Mouse (Mus musculus): ENCODE results near the gene Nanos2. TPM values are rescaled to one million over a fixed set of nuclear protein-coding genes. Genes with fewer than 3 reads are reported as not detected.

Gene Nanos2
- polyA plus RNA-seq, 1 experiment from 2014 or later, result not detected

DNA sequence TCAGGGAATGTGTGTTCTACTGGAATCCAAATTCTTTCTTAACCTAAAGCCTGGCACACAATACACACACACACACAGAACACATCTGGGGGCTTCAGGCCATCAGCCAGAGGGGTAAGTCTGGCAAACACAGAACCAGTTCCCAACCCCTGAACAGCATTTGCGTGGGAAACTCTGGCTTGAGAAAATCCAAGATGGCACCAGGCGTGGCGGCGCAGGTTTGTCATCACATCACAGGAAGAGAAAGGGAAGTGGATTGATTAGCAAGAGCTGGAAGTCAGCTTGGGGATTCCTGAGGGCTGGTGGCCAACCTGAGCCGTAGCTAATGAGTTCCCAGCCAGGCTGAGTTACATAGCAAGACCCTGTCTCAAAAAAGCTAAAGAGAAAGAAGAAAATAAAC lies 21.9 kb upstream of the Nanos2 start:
- Histone ChIP-seq H3K9me3 (ENCODE audit: low read depth, low read length) (no peaks in the 10 kb centered on the region), H3K4me2 (no peak overlapping the region), H3K36me3 (ENCODE audit: insufficient read depth) (no peaks in the 10 kb centered on the region), H3K27me3 (ENCODE audit: insufficient read depth, low read length) (peaks cover 53% of the 10 kb centered on the region), H3K4me3 (ENCODE audit: low read depth, low read length) (no peak overlapping the region), H3K9ac (no peak overlapping the region), H3K4me1 (ENCODE audit: insufficient read depth) (no peaks in the 10 kb centered on the region), H3K27ac (ENCODE audit: low read depth) (no peak overlapping the region)
- TF ChIP-seq CTCF (IDR thresholded peaks at IDR 0.05; ENCODE audit: low read depth), result no peak
- no peak for ATAC-seq (ENCODE audit: insufficient read depth)
- WGBS, result 76% methylated on average over 5 of the region's 5 CpGs
- no peak for DNase-seq

DNA sequence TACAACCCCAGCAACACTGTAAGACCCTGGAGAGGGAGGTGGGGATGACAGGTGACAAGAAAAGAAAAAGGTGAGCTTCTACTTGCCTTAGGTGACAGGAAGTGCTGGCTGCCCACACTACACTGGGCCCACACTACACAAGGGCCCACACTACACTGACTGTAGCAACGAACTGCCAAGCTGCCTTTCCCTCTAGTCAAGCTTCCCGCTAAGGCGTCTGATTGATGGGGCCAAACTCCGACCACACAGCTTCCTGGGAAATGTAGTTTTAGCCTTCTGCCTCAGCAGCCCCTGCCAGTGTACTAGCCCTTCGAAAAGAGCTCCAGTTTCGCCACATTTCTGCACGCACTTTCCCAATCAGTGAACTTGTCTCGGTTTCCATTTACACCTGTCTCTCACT lies 19.6 kb upstream of the Nanos2 start:
- no peaks in the 10 kb centered on the region for H3K36me3 ChIP-seq (ENCODE audit: insufficient read depth)
- H3K27ac ChIP-seq (ENCODE audit: low read depth), result no peak overlapping the region
- 7% methylated on average over 8 of the region's 8 CpGs for WGBS
- H3K9ac ChIP-seq, result no peak overlapping the region
- H3K4me1 ChIP-seq (ENCODE audit: insufficient read depth), result no peaks in the 10 kb centered on the region
- no peak overlapping the region for H3K4me3 ChIP-seq (ENCODE audit: low read depth, low read length)
- no peaks in the 10 kb centered on the region for H3K9me3 ChIP-seq (ENCODE audit: low read depth, low read length)
- DNase-seq (no peak), ATAC-seq (ENCODE audit: insufficient read depth) (0 out of 2 replicates have a peak, but pooled peaks have one; percentile 35)
- H3K4me2 ChIP-seq, result no peak overlapping the region
- H3K27me3 ChIP-seq (ENCODE audit: insufficient read depth, low read length), result peaks cover 30% of the 10 kb centered on the region
- TF ChIP-seq CTCF (IDR thresholded peaks at IDR 0.05; ENCODE audit: low read depth), result no peak

DNA sequence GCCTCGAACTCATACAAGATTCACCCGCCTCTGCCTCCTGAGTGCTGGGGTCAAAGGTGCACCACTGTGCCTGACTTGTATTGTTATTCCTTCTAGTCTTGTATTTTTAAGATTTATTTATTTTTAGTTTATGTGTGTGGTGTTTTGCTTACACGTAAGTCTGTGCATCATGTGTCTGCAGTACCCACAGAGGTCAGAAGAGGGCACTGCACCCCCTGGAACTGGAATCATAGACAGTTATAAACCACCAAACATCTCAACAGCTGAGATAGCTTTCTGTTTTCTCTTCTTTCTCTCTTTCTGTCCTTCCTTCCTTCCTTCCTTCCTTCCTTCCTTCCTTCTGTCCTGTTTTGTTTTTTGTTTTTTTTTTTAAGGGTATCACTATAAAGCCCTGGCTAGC lies 16.2 kb upstream of the Nanos2 start:
- 0 out of 2 replicates have a peak, but pooled peaks have one; percentile 30 for TF ChIP-seq CTCF (IDR thresholded peaks at IDR 0.05; ENCODE audit: low read depth)
- Histone ChIP-seq H3K9me3 (ENCODE audit: low read depth, low read length) (no peaks in the 10 kb centered on the region), H3K4me2 (no peak overlapping the region), H3K4me1 (ENCODE audit: insufficient read depth) (no peaks in the 10 kb centered on the region), H3K27ac (ENCODE audit: low read depth) (no peak overlapping the region), H3K4me3 (ENCODE audit: low read depth, low read length) (no peak overlapping the region), H3K36me3 (ENCODE audit: insufficient read depth) (no peaks in the 10 kb centered on the region), H3K27me3 (ENCODE audit: insufficient read depth, low read length) (no peaks in the 10 kb centered on the region), H3K9ac (no peak overlapping the region)
- DNase-seq (no peak), ATAC-seq (ENCODE audit: insufficient read depth) (no peak)
- WGBS, result 83% methylated on average over 3 of the region's 3 CpGs

DNA sequence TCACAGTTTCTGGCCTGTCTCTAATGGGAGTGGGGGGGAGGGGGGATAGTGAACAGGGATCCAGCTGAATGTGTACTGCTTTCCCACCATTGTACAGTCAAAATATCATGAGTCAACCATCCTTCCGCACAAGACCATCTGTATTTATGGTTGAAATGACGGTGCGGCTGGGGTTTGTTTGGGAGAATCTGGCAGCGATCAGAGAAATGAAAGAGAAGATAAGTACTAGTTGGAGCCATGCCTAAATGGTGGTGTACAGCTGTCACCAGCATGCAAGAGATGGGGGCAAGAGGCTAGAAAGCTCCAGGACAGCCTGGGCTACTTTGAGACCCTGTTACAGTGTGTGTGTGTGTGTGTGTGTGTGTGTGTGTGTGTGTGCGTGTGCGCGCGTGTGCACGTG lies 8.8 kb upstream of the Nanos2 start:
- H3K4me1 ChIP-seq (ENCODE audit: insufficient read depth), result no peaks in the 10 kb centered on the region
- H3K36me3 ChIP-seq (ENCODE audit: insufficient read depth), result no peaks in the 10 kb centered on the region
- no peak overlapping the region for H3K9ac ChIP-seq
- ATAC-seq (ENCODE audit: insufficient read depth), result no peak
- no peak overlapping the region for H3K4me3 ChIP-seq (ENCODE audit: low read depth, low read length)
- 73% methylated on average over 9 of the region's 9 CpGs for WGBS
- H3K9me3 ChIP-seq (ENCODE audit: low read depth, low read length), result no peaks in the 10 kb centered on the region
- H3K27ac ChIP-seq (ENCODE audit: low read depth), result no peak overlapping the region
- no peak for TF ChIP-seq CTCF (IDR thresholded peaks at IDR 0.05; ENCODE audit: low read depth)
- DNase-seq, result peak; percentile 61
- no peak overlapping the region for H3K4me2 ChIP-seq
- H3K27me3 ChIP-seq (ENCODE audit: insufficient read depth, low read length), result no peaks in the 10 kb centered on the region

DNA sequence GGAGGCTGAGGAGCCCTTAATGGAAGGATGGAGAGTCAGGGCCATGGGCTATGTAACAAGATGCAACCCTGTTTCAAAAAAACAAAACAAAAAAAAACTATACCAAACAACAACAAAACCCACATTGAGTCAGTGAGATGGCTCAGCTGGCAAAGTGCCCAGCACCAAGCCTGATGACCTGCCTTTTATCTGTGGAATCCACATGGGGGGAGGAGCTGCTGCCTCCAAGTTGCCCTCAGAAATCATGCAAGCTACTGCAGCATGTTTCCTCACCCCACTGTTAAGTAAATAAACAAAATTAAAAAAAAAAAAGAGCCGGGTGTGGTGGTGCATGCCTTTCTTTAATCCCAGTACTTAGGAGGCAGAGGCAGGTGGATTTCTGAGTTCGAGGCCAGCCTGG lies 697 bp upstream of the Nanos2 start:
- Histone ChIP-seq H3K9ac (no peak overlapping the region), H3K4me2 (no peak overlapping the region), H3K27ac (ENCODE audit: low read depth) (no peak overlapping the region), H3K4me1 (ENCODE audit: insufficient read depth) (no peaks in the 10 kb centered on the region), H3K4me3 (ENCODE audit: low read depth, low read length) (no peak overlapping the region), H3K36me3 (ENCODE audit: insufficient read depth) (no peaks in the 10 kb centered on the region), H3K9me3 (ENCODE audit: low read depth, low read length) (no peaks in the 10 kb centered on the region), H3K27me3 (ENCODE audit: insufficient read depth, low read length) (peaks cover 3% of the 10 kb centered on the region)
- ATAC-seq (ENCODE audit: insufficient read depth) (no peak), DNase-seq (no peak)
- no peak for TF ChIP-seq CTCF (IDR thresholded peaks at IDR 0.05; ENCODE audit: low read depth)
- WGBS, result 62% methylated on average over 2 of the region's 2 CpGs

DNA sequence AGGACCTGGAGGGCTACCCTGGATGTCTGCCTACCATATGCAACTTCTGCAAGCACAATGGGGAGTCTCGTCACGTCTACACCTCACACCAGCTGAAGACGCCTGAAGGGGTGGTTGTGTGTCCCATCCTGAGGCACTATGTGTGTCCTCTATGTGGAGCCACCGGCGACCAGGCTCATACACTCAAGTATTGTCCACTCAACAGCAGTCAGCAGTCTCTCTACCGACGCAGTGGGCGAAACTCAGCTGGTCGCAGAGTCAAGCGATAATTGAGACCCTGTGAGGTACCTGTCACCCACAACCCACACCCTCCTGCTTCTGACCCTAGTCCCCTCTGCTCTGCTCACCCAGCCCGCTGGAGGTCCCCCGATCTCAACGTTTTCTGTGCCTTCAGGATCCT lies 547 bp downstream of the Nanos2 start:
- Histone ChIP-seq H3K27me3 (ENCODE audit: insufficient read depth, low read length) (peaks cover 16% of the 10 kb centered on the region), H3K4me3 (ENCODE audit: low read depth, low read length) (no peak overlapping the region), H3K4me2 (no peak overlapping the region), H3K36me3 (ENCODE audit: insufficient read depth) (no peaks in the 10 kb centered on the region), H3K4me1 (ENCODE audit: insufficient read depth) (no peaks in the 10 kb centered on the region), H3K27ac (ENCODE audit: low read depth) (no peak overlapping the region), H3K9ac (no peak overlapping the region), H3K9me3 (ENCODE audit: low read depth, low read length) (no peaks in the 10 kb centered on the region)
- TF ChIP-seq CTCF (IDR thresholded peaks at IDR 0.05; ENCODE audit: low read depth), result no peak
- ATAC-seq (ENCODE audit: insufficient read depth) (no peak), DNase-seq (no peak)
- 66% methylated on average over 13 of the region's 13 CpGs for WGBS

DNA sequence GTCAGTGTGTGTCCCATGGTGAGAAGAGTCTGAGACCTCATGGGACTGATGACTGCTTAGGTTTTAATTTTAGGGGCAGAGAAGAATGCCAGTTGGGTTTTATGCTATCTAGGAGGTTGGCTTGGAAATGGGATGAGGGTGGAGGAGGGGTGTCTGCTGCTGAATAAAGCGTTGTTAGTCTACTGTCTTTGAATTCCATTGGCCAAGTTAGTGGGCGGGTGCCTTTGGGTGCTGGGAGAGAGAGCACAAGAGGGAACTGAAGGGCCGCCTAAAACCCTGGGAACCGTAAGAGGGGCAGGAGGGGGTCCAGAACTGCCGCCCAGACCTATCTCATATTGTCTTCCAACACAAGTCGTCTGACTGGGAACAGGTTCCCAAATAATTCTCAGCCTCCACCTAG lies 1.6 kb downstream of the Nanos2 start:
- H3K27ac ChIP-seq (ENCODE audit: low read depth), result no peak overlapping the region
- no peak overlapping the region for H3K4me3 ChIP-seq (ENCODE audit: low read depth, low read length)
- no peaks in the 10 kb centered on the region for H3K4me1 ChIP-seq (ENCODE audit: insufficient read depth)
- WGBS, result 71% methylated on average over 6 of the region's 6 CpGs
- no peak for TF ChIP-seq CTCF (IDR thresholded peaks at IDR 0.05; ENCODE audit: low read depth)
- no peak overlapping the region for H3K9ac ChIP-seq
- no peaks in the 10 kb centered on the region for H3K36me3 ChIP-seq (ENCODE audit: insufficient read depth)
- H3K27me3 ChIP-seq (ENCODE audit: insufficient read depth, low read length), result peaks cover 19% of the 10 kb centered on the region
- no peak overlapping the region for H3K4me2 ChIP-seq
- ATAC-seq (ENCODE audit: insufficient read depth) (no peak), DNase-seq (no peak)
- H3K9me3 ChIP-seq (ENCODE audit: low read depth, low read length), result no peaks in the 10 kb centered on the region

DNA sequence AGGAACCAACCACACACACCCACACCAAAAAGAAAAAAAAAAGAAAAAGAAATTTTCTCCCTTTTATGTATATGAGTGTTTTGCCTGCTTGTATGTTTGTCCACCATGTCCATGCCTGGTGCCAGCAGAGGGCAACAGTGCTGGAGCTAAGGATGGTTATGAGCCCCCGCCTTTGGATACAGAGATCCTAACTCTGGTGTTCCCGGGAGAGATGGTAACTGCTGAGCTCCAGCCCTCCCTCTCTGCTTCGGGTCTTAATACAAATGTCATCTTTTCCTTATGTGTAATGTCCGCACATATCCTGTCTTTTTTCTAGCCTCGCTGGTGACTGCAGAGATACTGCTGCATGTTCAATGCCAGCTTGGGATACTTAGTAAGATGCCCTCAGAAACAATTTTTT lies 2.8 kb downstream of the Nanos2 start:
- Histone ChIP-seq H3K27ac (ENCODE audit: low read depth) (no peak overlapping the region; the same call in 1 of the 2 replicates), H3K4me1 (ENCODE audit: insufficient read depth) (no peaks in the 10 kb centered on the region), H3K4me3 (ENCODE audit: low read depth, low read length) (peak overlapping the region; percentile 52), H3K36me3 (ENCODE audit: insufficient read depth) (no peaks in the 10 kb centered on the region), H3K9ac (no peak overlapping the region), H3K9me3 (ENCODE audit: low read depth, low read length) (no peaks in the 10 kb centered on the region), H3K4me2 (peak overlapping the region; percentile 72), H3K27me3 (ENCODE audit: insufficient read depth, low read length) (peaks cover 19% of the 10 kb centered on the region)
- DNase-seq (peak; percentile 39), ATAC-seq (ENCODE audit: insufficient read depth) (no peak)
- 8% methylated on average over 5 of the region's 5 CpGs for WGBS
- peak; percentile 31; the same call in 1 of the 2 replicates for TF ChIP-seq CTCF (IDR thresholded peaks at IDR 0.05; ENCODE audit: low read depth)
